ENCODE assay signal across 10 mouse cellular contexts in genomic region chr8:10999538-10999937, GRCm38 (mm10). TPM values are rescaled to one million over a fixed set of nuclear protein-coding genes. Genes with fewer than 3 reads are reported as not detected.
DNase-seq lines count a peak whose midpoint lies in the region; ATAC-seq lines count a peak whose summit lies in the region.
"Had no signal": no experiment of that assay in that cellular context is flagged by ENCODE, and none has a peak within 500 bp of the region (broad histone marks: within the 10 kb centered on the region; RNA-seq: fewer than 3 reads in every experiment).

No protein-coding gene starts in this region.

- H3K4me2 ChIP-seq in heart, embryonic 13.5 days = peak overlapping the region; percentile 91
- peak overlapping the region; percentile 81 for H3K4me2 ChIP-seq in neural tube, embryonic 12.5 days (replicated peaks)
- H3K4me2 ChIP-seq in limb, embryonic 15.5 days = peak overlapping the region; percentile 10; the same call in 1 of the 2 replicates

- WGBS in heart, embryonic 13.5 days = 81% methylated on average over 4 of the region's 4 CpGs
- 79% methylated on average over 4 of the region's 4 CpGs for WGBS in neural tube, embryonic 12.5 days
- WGBS in limb, embryonic 15.5 days = 65% methylated on average over 4 of the region's 4 CpGs

- intact Hi-C loops in heart, postnatal 25 days (cut with DNase I) = no loop called here

- H3K4me3 ChIP-seq in heart, embryonic 13.5 days = peak overlapping the region; percentile 84
- H3K4me3 ChIP-seq in neural tube, embryonic 12.5 days = no peak overlapping the region
- no peak overlapping the region for H3K4me3 ChIP-seq in limb, embryonic 15.5 days
- H3K4me3 ChIP-seq: heart, adult 2 months had no signal

- no peak for ATAC-seq in heart, embryonic 13.5 days (ENCODE audit: extremely low read depth, insufficient number of reproducible peaks, low FRiP score, low TSS enrichment)
- ATAC-seq in neural tube, embryonic 12.5 days (ENCODE audit: low FRiP score, low read depth) = no peak
- no peak for ATAC-seq in limb, embryonic 15.5 days (ENCODE audit: insufficient number of reproducible peaks, low FRiP score, low TSS enrichment, low read depth)

- 0 out of 2 replicates have a peak overlapping the region, but pooled peaks have one; percentile 29 for H3K9ac ChIP-seq in heart, embryonic 13.5 days
- no peak overlapping the region for H3K9ac ChIP-seq in neural tube, embryonic 12.5 days
- no peak overlapping the region for H3K9ac ChIP-seq in limb, embryonic 15.5 days

- no peaks in the 10 kb centered on the region for H3K9me3 ChIP-seq in heart, embryonic 13.5 days
- no peaks in the 10 kb centered on the region for H3K9me3 ChIP-seq in neural tube, embryonic 12.5 days
- H3K9me3 ChIP-seq in limb, embryonic 15.5 days = no peaks in the 10 kb centered on the region

- DNase-seq in heart, postnatal 25 days (ENCODE audit: low spot score) = no peak
- DNase-seq in neural tube, embryonic 10.5 days (ENCODE audit: extremely low spot score, low spot score) = no peak
- no peak for DNase-seq in thymus, postnatal 14 days
- DNase-seq in layer of hippocampus, postnatal 14 days (ENCODE audit: low spot score in 2 of 2) = no peak
- no peak for DNase-seq in ovary, postnatal 10 days (ENCODE audit: low spot score)
- DNase-seq: heart, adult 2 months; lung, postnatal 10 days had no signal

- H3K4me1 ChIP-seq in heart, embryonic 13.5 days = peaks cover 89% of the 10 kb centered on the region
- peaks cover 66% of the 10 kb centered on the region for H3K4me1 ChIP-seq in neural tube, embryonic 12.5 days
- peaks cover 62% of the 10 kb centered on the region for H3K4me1 ChIP-seq in limb, embryonic 15.5 days

- H3K27ac ChIP-seq in heart, embryonic 13.5 days (replicated peaks) = no peak overlapping the region
- H3K27ac ChIP-seq in neural tube, embryonic 12.5 days = no peak overlapping the region
- H3K27ac ChIP-seq in limb, embryonic 15.5 days = no peak overlapping the region
- H3K27ac ChIP-seq: heart, adult 2 months had no signal

- H3K27me3 ChIP-seq in heart, embryonic 13.5 days (replicated peaks) = no peaks in the 10 kb centered on the region; the same call in 1 of the 2 replicates
- H3K27me3 ChIP-seq in neural tube, embryonic 12.5 days (replicated peaks) = no peaks in the 10 kb centered on the region
- no peaks in the 10 kb centered on the region for H3K27me3 ChIP-seq in limb, embryonic 15.5 days

- H3K36me3 ChIP-seq in heart, embryonic 13.5 days = peaks cover 14% of the 10 kb centered on the region
- H3K36me3 ChIP-seq in neural tube, embryonic 12.5 days = peaks cover 9% of the 10 kb centered on the region; the same call in 1 of the 2 replicates
- peaks cover 12% of the 10 kb centered on the region for H3K36me3 ChIP-seq in limb, embryonic 15.5 days

RNA-seq across cellular contexts. Expression of gene Irs2, which starts 8.7 kb away (rescaled TPM):
- polyA plus RNA-seq in heart, embryonic 13.5 days (2015; fragmentation: Nextera tagmentation; extraction: Ambion mirVana) = 3.0 and 3.2 TPM in 2 replicates
- 10 to 100 TPM; 10.6 to 11.3 TPM for total RNA-seq in heart, postnatal 25 days (2021)
- polyA plus RNA-seq in neural tube, embryonic 12.5 days (2016; fragmentation: Nextera tagmentation; extraction: Ambion mirVana) = 8.3 and 9.5 TPM in 2 replicates
- 5.1 and 6.5 TPM in 2 replicates for polyA plus RNA-seq in limb, embryonic 15.5 days (2015; fragmentation: Nextera tagmentation; extraction: Ambion mirVana)
- 10 to 100 TPM; 59.9 to 65.7 TPM for total RNA-seq in layer of hippocampus, postnatal 14 days (2021)

Comparison
In these comparisons a context has a peak if more than half of its experiments do, and no peak if none do; other contexts are left out.
1. H3K4me2 ChIP-seq: peak in every context shown above with its lines; median percentile 91 in heart, embryonic 13.5 days; 81 in neural tube, embryonic 12.5 days; 10 in limb, embryonic 15.5 days.